Mouse (Mus musculus) heart, postnatal 4 days (tissue): ENCODE results near the gene Tmem212. TPM values are rescaled to one million over a fixed set of nuclear protein-coding genes. Genes with fewer than 3 reads are reported as not detected.
"Not testable (repeated sequence)": the region's sequence is repeated elsewhere in the genome, so short reads cannot be mapped to it uniquely, and the experiment has no call there.

Source experiments
- DNase-seq: peaks from one replicate; pipeline ENCODE4 v3.0.0; 2021
- total RNA-seq, 2 experiments: library from RNA; stranded (reverse); gene quantifications; 2 replicates each; pipeline ENCODE4 v1.2.3; 2021

Gene Tmem212
- not detected for total RNA-seq

DNA sequence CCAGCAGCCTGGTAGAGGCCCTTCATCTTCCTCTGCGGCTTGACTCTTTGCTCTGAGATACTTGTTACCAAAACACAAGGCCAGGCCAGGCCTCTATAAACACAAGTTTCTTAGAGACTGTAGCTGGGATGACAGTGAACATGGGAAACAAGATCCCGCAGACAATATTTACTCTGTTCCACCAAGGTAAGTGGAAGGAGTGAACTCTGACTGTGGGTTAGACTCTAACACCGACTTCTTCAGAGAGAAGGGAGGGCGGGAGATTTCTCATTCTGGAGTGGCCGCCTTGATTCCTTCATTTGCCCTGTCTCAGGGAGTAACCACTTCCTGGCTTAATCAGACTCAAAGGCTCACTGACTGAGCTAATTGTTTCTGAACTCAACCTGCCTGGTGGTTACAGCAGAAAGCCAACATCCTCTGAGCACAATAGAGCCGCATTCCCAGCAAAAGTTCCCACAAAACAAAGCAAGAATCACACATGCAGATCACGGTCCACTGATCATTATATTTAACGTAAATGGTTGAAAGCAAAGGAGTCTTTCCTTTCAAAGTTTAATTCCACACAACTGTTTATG is at the start of gene Tmem212:
Gene Tmem212, minus strand, starts transcription at position 51 of the 575 bp plus-strand sequence.
- DNase-seq: no peak

DNA sequence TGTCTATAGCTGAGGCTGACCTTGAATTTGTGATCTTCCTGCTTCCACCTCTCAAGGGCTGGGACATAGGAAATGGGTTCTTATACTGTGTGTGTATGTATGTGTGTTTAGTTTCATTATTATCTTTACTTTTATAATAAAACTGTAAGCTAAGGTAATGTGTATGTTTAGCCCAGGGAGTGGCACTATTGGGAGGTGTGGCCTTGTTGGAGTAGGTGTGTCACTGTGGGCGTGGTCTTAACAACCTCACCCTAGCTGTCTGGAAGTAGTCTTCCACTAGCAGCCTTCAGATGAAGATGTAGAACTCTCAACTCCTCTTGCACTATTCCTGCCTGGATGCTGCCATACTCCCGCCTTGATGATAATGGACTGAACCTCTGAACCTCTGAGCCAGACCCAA is 49.2 kb upstream of the Tmem212 start:
- DNase-seq: not testable (repeated sequence)

DNA sequence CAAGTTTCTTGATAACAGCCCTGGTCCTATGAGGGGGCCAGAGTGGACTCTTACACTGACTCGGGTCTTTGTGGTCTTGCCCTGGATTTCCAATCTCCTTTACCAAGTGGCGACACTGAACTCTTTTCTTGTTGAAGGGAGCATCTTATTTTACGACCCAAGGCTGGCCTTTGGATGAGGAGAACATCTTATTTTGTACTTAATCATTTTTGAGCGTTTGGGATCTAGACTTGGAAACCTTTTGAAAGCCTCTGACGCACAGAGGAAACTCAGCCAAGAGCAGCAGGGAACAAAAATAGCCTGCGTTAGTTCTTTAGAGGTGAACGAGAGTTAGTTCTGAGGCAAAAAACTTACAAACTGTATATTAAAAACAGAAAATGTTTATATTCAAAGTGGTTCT is 46.8 kb upstream of the Tmem212 start:
- DNase-seq: peak; percentile 61

DNA sequence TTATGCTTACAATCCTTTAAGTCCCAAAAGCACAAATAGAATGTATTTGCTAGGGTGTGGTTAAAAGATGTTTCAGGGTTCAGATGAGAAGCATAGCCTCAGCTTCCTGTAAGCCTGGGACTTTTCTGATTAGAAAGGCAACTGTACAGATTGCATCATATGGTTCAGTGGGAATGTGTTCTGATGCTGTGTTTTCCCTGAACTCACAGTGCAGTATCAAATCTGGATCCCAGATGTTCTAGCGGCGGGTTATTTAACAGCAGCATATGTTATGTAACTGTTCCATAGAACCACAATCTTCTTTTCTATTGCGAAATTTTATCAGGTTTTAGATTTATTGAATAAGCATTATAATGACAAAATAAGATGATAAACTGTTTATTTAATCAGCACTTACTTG is 45.5 kb upstream of the Tmem212 start:
- DNase-seq: no peak

DNA sequence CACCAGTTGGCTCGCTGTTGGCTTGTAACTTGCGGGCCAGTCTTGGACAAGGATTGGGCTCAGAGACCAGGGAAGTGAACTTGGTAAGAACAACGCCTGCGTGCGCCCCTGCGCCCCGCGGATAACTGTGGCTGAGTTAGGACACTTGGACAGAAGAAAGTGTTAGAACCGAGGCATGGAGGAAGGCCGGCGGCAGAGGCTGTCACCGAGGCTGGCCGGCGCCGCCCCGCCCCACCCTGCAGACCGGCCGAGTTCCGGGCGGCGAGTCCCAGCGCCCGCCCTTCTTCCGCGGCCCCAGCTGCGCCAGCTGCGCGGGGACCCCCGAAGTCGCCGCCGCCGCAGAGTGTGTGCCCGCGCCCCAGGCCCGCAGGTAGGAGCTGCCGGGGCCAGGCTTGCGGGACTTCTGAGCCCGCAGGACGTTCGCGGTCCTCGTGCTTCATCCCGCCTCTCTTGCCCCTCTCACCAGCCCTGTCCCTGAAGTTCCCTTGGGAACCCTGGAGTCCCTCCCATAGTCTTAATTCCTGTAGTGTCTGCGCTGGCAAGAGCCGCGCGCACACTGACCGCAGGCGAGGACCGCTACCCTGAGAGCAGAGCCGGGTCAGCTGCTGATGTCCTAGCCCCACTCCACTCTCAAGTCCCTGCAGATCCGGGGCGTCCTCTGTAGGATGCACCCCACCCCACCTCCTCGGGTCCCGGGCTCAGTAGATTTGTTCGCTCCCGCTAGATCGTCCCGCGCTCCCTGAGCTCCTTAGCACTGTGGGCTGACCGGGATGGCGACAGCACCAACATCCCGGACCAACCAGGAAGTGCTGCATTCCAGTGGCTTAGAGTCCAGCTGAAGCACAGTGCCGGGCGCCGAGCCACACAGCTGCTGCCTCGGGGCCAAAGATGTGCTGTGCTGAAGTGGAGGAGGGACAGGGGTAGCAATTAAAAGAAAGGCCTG is 42.5 kb upstream of the Tmem212 start, which contains the start of gene Pld1:
Gene Pld1, plus strand, starts transcription at position 315 of the 943 bp plus-strand sequence.
- DNase-seq: peak; percentile 89

DNA sequence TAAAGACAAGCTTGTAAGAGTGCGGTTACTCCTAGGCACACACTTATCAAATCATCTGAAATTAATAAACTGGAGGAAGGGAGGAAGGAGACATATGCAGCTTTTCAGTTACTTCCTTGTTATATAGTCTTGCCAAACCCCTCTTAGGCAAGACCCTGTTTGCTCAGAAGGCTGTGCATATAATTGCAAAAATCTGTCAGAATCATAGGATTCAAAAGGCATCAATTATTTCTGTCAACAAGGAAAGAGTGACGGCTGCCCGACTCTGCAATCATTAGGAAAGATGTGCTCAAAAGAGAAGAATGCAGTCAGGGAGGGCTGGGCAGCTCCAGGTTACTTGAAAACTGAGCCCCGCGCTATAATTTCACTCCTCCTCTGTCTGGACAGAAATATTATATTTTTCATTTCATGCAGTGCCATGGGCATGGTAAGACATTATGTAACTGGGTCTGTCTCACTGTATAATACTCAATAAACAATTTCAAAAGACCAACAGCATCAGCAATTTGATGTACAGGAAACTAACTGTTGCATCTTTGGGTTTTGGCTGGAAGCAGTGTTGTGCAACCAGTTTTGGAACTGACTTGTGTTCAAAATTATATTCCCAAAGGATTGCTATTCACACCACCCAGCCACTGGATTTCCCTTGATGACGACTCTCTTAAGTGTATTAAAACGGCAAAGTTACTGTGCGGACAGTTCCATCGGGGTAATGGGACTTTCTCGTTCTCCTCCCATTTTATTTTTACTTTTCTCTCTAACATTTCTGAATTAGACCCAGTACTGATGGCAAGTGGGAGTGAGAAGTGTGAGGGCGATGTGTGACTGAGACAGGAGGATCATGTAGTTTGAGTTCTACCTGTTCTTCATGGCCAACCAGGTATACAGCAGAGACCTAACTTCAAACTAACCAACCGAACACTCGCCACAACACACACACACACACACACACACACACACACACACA is 41.3 kb upstream of the Tmem212 start:
- no peak for DNase-seq

DNA sequence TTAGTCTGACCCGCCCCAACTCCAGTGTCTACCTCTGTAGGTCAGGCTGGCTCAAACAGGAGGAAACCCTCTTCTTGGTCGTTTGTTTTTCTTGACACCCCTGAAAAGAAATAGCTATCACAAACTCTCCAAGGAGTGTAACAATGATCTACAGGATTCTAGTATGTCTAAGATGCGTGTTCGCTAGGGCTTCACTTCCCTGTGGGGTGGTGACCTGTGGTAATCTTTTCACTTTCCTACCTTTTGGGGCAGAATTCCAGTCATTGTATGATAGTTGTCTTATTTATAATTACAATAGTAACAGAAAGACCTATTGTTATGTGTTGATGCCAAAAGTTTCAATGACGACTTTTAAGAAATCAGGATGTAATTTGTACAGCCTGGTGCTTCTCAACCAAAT is 40.6 kb upstream of the Tmem212 start:
- no peak for DNase-seq

DNA sequence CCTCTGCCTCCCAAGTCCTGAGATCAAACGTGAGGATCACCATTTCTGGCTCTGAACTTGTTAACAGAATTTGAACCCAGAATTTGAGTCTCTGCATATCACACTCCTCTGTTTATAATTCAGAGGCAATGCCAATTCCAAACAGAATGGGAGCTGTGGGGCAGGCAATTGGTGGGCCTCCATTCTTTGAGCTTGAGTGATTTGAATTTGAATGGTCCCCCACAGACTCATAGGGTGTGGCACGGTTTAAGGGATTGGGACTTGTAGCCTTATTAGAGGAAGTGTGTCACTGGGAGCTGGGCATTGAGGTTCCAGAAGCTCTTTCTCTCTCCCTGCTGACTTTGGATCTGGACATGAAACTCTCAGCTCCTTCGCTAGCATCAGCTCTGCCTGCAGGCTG is 39.5 kb upstream of the Tmem212 start:
- DNase-seq: no peak

DNA sequence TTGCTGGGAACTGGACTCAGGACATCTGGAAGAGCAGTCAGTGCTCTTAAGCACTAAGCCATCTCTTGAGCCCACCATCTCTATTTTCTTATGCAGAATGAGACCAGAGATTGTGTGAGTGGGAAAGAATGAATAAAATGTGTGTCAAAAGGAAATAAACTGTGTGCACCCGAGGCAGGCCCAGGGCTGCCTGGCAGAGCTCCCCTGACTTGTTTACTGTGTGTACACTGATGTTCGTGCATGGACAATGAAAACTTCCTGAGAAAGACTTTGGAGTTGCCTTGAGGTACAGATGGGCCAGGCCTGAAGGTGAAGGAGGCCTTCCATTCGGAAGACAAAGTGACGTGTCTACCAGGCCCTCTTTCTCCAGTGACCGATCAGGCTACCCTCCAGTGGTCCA is 36.2 kb upstream of the Tmem212 start:
- DNase-seq: no peak

DNA sequence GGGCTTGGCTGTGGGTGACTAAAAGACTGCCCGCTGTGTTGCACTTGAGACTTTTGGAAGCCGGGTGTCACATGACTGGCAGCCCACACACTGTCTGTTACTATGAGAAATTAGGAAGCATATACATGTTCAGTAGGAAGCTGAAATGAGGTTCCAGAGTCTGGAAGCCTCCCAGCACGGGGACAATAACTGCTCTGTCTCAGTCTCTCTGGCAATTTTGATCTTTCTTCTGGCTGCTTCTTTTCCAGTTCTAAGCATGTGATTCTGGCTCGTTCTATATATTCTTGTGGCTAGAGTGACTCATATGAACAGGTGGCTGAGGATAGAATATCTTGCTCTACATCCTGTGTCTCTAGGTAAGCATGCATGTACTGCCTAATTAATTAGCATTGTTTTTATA is 33.1 kb upstream of the Tmem212 start:
- DNase-seq: no peak

DNA sequence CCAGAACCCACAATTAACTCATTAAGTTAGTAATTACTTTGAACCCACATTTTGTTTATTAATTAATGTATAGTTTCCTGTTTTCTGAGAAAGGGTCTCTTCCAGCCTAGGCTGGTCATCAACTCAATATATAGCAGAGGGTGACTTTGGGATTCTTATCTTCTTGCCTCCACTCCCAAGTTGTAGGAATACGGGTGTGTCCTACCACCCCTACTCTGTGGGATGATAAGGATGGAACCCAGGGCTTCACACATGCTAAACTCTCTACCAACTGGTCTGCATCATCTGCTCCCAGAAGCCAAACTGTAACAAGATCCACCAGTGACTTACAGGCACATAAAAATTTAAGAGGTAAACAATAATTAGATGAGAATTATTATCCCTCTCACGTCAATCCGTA is 27.9 kb upstream of the Tmem212 start:
- no peak for DNase-seq

DNA sequence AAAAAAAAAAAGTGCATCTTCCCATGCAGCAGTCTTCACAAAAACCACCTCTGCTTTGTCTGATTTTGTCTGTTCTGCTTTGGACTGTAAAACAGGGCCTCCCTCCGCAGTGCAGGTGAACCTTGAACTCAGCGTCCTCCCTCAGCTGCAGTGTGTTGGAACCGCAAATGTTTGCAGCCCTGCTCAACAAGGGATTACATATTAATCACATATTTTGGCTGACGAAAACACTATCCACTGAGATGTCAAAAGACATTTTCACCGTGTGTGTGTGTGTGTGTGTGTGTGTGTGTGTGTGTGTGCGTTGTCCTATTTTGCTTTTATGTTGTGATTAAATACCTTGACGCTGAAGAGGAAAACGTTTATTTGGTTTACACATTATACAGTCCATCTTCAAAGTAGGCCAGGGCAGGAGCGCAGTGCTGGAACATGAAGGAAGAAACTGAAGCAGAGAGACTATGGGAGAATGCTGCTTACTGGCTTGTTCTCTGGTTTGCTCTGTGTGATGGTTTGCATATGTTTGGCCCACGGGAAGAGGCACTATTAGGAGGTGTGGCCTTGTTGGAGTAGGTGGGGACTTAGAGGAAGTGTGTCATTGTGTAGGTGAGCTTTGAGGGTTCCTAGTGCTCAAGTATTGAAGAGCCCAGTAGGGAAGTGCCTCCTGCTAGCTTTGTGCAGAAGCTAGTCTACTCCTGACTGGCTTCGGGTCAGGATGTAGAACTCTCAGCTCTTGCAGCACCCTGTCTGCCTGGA is 25.3 kb upstream of the Tmem212 start:
- no peak for DNase-seq

DNA sequence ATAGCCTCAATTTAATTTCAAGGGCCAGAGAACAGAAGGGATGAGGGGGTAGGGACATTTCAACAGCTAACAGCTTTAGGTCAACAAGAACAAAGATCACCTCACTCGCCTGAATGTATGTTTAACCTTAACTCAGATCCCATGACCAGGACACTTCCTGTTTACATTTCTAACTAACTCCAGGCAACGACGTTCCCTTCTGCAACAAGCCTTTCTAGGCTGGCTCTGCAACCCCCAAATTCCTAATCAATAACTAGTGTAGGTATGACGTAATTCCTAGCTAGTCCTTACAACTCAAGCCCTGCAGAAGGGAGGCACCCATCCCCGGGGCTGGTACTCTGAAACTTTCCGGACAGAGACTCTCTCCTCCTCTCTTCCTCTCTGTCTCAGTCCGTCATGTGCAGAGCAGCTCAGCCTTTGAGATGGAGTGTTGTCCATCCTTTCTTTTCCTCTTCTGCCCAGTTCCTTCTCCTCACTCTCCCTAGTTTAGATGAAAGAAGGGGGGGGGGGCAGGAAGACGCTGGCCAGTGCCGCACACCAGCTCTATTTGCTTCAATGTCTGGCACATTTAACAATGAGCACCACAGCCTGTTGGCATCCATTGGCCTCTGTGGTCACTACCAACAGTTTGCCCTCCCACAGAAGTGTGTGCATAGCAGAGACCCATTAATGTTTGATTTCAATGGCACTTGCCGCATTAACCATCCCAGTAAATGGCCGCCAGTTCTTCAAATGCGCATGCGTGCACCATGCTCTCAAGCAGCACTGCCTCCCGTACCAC is 22.7 kb upstream of the Tmem212 start:
- DNase-seq: no peak

DNA sequence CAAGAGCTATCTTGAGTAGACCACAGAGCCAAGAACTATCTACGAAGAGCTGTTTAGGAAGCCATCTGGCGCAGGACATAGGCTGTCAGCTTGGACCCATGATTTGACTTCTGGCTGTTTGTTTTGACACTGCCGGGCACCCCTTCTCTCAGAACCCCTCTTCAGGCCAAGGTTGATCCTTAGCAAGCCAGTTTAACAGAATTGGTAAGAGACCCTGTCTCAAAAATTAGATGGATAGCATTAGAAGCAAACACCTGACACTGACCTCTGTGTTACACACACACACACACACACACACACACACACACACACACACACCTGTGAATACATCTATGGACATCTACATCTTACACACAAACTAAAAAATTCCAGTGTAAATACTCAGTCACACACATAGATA is 12.8 kb upstream of the Tmem212 start:
- DNase-seq: no peak

DNA sequence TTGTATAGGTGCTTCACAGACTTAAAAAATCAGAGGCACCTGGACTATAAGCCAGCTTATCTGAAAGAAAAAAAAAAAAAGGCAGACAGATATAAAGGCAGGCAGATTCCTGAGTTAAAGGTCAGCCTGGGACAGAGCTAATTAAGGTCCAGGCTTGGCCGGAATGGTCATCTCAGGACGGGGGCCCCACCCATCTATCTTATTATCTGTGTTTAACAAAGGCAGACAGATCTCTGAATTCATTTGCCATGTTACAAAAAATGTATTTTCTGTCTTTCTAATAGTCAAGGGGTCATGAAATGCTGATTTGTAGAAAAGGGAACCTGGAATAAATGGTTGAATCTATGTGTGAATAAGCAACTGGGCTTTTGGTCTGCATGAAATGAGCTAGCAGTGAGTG is 12.1 kb upstream of the Tmem212 start:
- no peak for DNase-seq

DNA sequence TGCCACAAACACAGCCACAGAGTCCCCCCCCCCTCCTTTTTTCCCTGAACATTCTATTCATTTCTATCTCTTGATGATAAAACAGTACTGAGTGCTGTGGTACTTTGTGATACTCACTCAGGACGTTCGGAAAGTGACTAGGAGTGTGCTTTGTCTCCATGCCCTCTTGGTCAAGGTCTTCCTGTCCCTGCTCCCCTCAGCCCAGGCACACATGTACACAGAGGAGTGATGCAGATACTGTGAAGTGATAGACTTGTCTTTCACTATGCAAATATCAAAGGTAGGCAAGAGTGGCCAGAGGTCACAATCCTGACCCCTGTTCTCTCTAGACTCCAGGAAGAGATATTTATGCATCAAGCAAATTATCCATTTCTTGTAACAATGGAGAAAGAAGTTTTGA is 11.1 kb upstream of the Tmem212 start:
- DNase-seq: no peak

DNA sequence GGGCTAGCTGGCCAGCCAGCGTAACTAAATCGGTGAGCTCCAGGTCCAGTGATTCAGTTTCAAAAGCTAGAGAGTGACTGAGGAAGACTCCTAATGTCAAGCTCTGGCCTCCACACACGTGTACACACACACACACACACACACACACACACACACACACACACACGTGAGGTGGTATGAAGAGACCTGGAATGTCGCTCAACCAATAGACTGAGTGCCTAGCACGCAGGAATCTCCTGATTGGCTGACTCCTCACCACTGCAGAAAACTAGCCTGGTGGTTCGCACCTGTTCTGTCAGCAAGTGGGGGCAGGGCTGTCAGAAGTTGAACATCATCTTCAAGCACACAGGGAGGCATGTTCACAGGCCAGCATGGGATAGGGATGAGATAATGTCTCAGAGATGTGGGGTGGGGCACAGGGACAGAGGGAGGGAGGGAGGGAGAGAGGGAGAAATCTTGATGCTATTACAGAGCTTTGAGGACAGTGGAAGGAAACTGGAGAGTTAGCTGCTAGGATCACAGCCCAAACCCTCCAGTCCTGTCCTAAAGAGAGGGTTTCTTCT is 10.6 kb upstream of the Tmem212 start:
- DNase-seq: no peak

DNA sequence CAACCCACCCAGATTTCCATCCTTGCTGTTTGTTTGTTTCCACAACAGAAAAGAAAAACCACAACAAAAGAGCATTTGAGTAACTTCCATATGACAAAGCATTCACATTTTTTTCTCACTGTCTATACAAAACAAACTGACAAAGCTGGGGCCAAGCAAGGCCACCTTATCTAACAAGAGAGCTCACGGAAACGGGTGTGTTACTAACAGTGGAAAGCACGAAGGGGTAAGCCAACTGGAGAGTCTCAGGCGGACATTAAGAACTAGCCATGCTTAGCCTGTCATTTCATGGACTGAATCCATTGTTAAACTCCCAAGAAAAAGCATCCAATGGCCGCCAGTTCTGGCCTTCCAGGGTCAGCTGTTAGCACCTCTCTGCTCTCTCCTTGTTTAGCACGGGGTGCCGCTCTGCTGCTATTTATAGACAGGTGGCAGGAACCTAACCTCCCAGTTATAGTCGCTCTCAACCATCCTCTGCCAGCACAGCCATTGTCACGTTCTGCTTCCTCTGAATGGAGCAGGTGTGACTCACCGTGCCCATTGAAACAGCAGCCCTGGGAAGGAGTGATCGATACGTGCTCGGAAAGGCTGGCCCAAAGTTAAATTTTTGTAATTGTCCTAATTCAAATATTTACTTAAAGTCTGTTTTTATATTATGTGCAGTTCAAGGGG is 8.6 kb upstream of the Tmem212 start:
- peak; percentile 64 for DNase-seq

DNA sequence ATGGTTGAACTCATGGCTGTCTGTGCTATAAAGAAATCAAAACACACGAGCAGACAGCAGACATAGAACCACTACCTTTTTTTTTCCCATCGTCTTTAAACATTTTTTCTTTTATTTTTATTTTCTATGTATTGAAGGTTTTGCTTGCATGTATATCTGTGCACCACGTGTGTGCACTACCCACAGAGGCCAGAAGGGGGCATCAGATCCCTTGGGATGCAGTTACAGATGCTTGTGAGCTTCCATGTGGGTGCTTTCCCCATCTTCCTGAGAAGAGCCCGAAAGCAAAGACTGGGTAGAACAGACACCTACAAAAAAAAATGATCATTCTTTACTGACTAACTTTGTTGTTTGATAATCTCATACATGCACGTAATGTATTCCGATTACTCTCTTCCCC is 5.7 kb upstream of the Tmem212 start:
- no peak for DNase-seq

DNA sequence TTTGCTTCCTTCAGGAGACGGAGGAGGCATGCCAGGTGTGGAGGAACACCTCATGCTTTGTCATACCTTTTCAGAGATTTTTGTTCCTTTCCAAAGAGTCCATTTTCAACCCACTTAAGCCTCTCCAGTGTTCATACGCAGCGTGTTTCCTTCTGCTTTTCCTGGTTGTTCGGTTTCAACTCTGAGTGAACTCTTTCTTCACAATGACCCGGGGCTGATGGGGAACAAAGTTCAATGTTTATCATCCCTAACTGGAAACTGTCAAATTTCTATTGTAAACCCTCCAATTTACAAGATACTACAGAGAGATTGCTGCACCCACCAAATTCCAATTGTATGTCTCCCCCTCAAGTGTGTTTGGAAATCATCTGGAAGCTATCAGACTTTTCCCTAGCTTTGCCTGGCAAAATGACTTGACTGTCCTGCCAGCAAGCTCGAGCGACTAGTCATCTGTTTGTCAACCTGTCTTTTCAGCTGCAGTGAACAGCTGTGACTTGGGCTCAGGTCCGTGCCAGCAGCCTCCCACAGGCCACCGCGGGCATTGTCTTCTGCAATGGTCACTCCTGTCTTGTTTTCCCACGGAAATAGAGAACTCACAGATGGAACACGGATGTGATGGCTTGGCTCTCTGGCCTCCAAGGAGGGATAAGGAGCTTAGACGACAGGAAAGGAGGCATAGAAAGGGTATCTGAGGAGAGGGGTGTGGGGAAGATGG is 3.0 kb upstream of the Tmem212 start:
- DNase-seq: peak; percentile 69
